Mouse (Mus musculus) small intestine, adult 2 months (tissue): Measurements from ENCODE around the gene Rnaseh2a. TPM values are rescaled to one million over a fixed set of nuclear protein-coding genes. Genes with fewer than 3 reads are reported as not detected.
A peak's percentile ranks its signal among the peaks of the same experiment; 100 is the strongest.

Experiments used
- H3K27ac ChIP-seq: fragments of 200-500 bp; 2 replicates; pipeline ENCODE4 v1.5.1; 2012; ENCODE audit warnings: low read depth, low read length, control low read depth, inconsistent platforms; ENCODE audit not compliant: insufficient read depth
- H3K27me3 ChIP-seq: fragments of 200-500 bp; 2 replicates; pipeline ENCODE4 v1.6.1; 2012; ENCODE audit warnings: mild to moderate bottlenecking, moderate library complexity, low read length, inconsistent platforms; ENCODE audit not compliant: control insufficient read depth, insufficient read depth
- H3K36me3 ChIP-seq: fragments of 200-500 bp; 2 replicates; pipeline ENCODE4 v1.6.1; 2012; ENCODE audit warnings: mild to moderate bottlenecking, low read length, control low read depth, inconsistent platforms; ENCODE audit not compliant: control insufficient read depth, insufficient read depth
- H3K4me1 ChIP-seq: fragments of 200-500 bp; 2 replicates; pipeline ENCODE4 v1.6.1; 2012; ENCODE audit warnings: low read length, inconsistent platforms, mixed read lengths; ENCODE audit not compliant: control insufficient read depth, insufficient read depth, insufficient read length
- H3K4me3 ChIP-seq: fragments of 200-500 bp; 2 replicates; pipeline ENCODE4 v1.5.1; 2012; ENCODE audit warnings: low read depth, mild to moderate bottlenecking, control low read depth, inconsistent platforms, low read length, moderate library complexity
- CTCF ChIP-seq: fragments of 200-500 bp; IDR thresholded peaks from 2 replicates; pipeline ENCODE4 v1.5.1; 2012; ENCODE audit warnings: low read depth, mild to moderate bottlenecking, control low read depth, inconsistent platforms, low read length, moderate library complexity, mixed read lengths; ENCODE audit not compliant: insufficient replicate concordance, insufficient read length; ENCODE audit errors: extremely low read depth
- POLR2A ChIP-seq: fragments of 200-500 bp; IDR thresholded peaks from 2 replicates; pipeline ENCODE4 v1.6.1; 2012; ENCODE audit warnings: low read depth, mild to moderate bottlenecking, control low read depth, inconsistent platforms, low read length, moderate library complexity
- WGBS: fragments of 180-500 bp; shearing (Covaris S2); methylation state at CpG from one replicate; pipeline ENCODE4 v1.1.7; 2018; 5-methylcytosine and 5-hydroxymethylcytosine counted together
- polyA plus RNA-seq: library from polyadenylated mRNA; depleted of rRNA; stranded (reverse); fragments of >200 nt; gene quantifications from 2 replicates; pipeline ENCODE4 v1.2.3, GENCODE M21; 2012

The Rnaseh2a gene
- polyA plus RNA-seq, 1 experiment, result 29.1 TPM

- Histone ChIP-seq H3K4me1 (peaks cover 3% of the 10 kb centered on the region; the same call in 1 of the 2 replicates), H3K27ac (no peak overlapping the region), H3K4me3 (peak overlapping the region; percentile 52), H3K27me3 (peaks cover 31% of the 10 kb centered on the region), H3K36me3 (no peaks in the 10 kb centered on the region)
- TF ChIP-seq POLR2A (no peak), CTCF (no peak)
- WGBS, result 22% methylated on average over 23 of the region's 23 CpGs
Measured at GRCm38 (mm10) chr8:84936041-84936961, 33.3 kb downstream of the Rnaseh2a start.

- Histone ChIP-seq H3K4me1 (peaks cover 3% of the 10 kb centered on the region; the same call in 1 of the 2 replicates), H3K36me3 (no peaks in the 10 kb centered on the region), H3K27me3 (peaks cover 33% of the 10 kb centered on the region), H3K27ac (no peak overlapping the region), H3K4me3 (no peak overlapping the region)
- WGBS, result 9% methylated on average over 14 of the region's 14 CpGs
- TF ChIP-seq POLR2A, result no peak
- TF ChIP-seq CTCF, result no peak
Measured at GRCm38 (mm10) chr8:84935489-84935888, 34.1 kb downstream of the Rnaseh2a start.

GRCm38 (mm10) chr8:84934860-84935259, 34.7 kb downstream of the Rnaseh2a start:
- Histone ChIP-seq H3K36me3 (no peaks in the 10 kb centered on the region), H3K27ac (no peak overlapping the region), H3K27me3 (peaks cover 35% of the 10 kb centered on the region), H3K4me1 (peaks cover 3% of the 10 kb centered on the region; the same call in 1 of the 2 replicates), H3K4me3 (no peak overlapping the region)
- TF ChIP-seq CTCF, result no peak
- no peak for TF ChIP-seq POLR2A
- WGBS, result 4% methylated on average over 15 of the region's 15 CpGs

GRCm38 (mm10) chr8:84933767-84934559, 35.6 kb downstream of the Rnaseh2a start:
- peaks cover 44% of the 10 kb centered on the region for H3K27me3 ChIP-seq
- H3K27ac ChIP-seq, result no peak overlapping the region
- TF ChIP-seq CTCF (no peak), POLR2A (no peak)
- no peak overlapping the region for H3K4me3 ChIP-seq
- no peaks in the 10 kb centered on the region for H3K36me3 ChIP-seq
- 71% methylated on average over 16 of the region's 16 CpGs for WGBS
- H3K4me1 ChIP-seq, result peaks cover 5% of the 10 kb centered on the region; the same call in 1 of the 2 replicates

GRCm38 (mm10) chr8:84930582-84930981, 39.0 kb downstream of the Rnaseh2a start:
- WGBS, result 84% methylated on average over 13 of the region's 13 CpGs
- H3K4me3 ChIP-seq, result no peak overlapping the region
- no peaks in the 10 kb centered on the region for H3K36me3 ChIP-seq
- H3K27ac ChIP-seq, result no peak overlapping the region
- H3K27me3 ChIP-seq, result peaks cover 31% of the 10 kb centered on the region
- no peak for TF ChIP-seq CTCF
- no peak for TF ChIP-seq POLR2A
- H3K4me1 ChIP-seq, result 0 out of 2 replicates have a peak, but pooled peaks cover 3% of the 10 kb centered on the region

- no peak overlapping the region for H3K4me3 ChIP-seq
- WGBS, result 5% methylated on average over 52 of the region's 52 CpGs
Measured at GRCm38 (mm10) chr8:84928456-84929306, 40.9 kb downstream of the Rnaseh2a start.

More at GRCm38 (mm10) chr8:84928456-84929306, 40.9 kb downstream of the Rnaseh2a start:
- Histone ChIP-seq H3K4me1 (0 out of 2 replicates have a peak, but pooled peaks cover 3% of the 10 kb centered on the region), H3K27ac (no peak overlapping the region), H3K36me3 (no peaks in the 10 kb centered on the region), H3K27me3 (peaks cover 21% of the 10 kb centered on the region)
- TF ChIP-seq CTCF, result peak; percentile 75; the same call in 1 of the 2 replicates
- no peak for TF ChIP-seq POLR2A
